Mouse (Mus musculus) limb, embryonic 10.5 days (tissue): ENCODE measurements around the gene Ptprd. TPM values are rescaled to one million over a fixed set of nuclear protein-coding genes. Genes with fewer than 3 reads are reported as not detected.

Experiments
- DNase-seq: peaks from one replicate; pipeline ENCODE4 v3.0.0-alpha.2; 2017; ENCODE audit warnings: low spot score
- H3K27ac ChIP-seq: fragments of 300-500 bp; sonication (generic); 2 replicates; pipeline ENCODE4 v1.5.1; 2016; ENCODE audit warnings: mild to moderate bottlenecking
- H3K27me3 ChIP-seq: fragments of 300-500 bp; sonication (generic); 2 replicates; pipeline ENCODE4 v1.6.1; 2016; ENCODE audit warnings: low read depth, mild to moderate bottlenecking; ENCODE audit not compliant: poor library complexity, severe bottlenecking
- H3K36me3 ChIP-seq: fragments of 300-500 bp; sonication (generic); 2 replicates; pipeline ENCODE4 v1.6.1; 2016; ENCODE audit warnings: mild to moderate bottlenecking, moderate library complexity
- H3K4me1 ChIP-seq: fragments of 300-500 bp; sonication (generic); 2 replicates; pipeline ENCODE4 v1.6.1; 2016
- H3K4me3 ChIP-seq: fragments of 300-500 bp; sonication (generic); 2 replicates; pipeline ENCODE4 v1.5.1; 2016; ENCODE audit warnings: mild to moderate bottlenecking, moderate library complexity
- H3K9me3 ChIP-seq: fragments of 300-500 bp; sonication (generic); replicated peaks from 2 replicates; pipeline ENCODE4 v1.6.1; 2016; ENCODE audit warnings: mild to moderate bottlenecking
- WGBS: fragments of 180-500 bp; shearing (Covaris S2); methylation state at CpG from one replicate; pipeline ENCODE4 v1.1.7; 2016; 5-methylcytosine and 5-hydroxymethylcytosine counted together
- polyA plus RNA-seq: library from polyadenylated mRNA; unstranded; fragments of >200 nt; fragmentation: Nextera tagmentation; extraction: Ambion mirVana; gene quantifications from 2 replicates; pipeline ENCODE4 v1.2.1, GENCODE M21; 2016

The Ptprd gene
- polyA plus RNA-seq, 1 experiment from 2014 or later, result 15.6 TPM

DNA sequence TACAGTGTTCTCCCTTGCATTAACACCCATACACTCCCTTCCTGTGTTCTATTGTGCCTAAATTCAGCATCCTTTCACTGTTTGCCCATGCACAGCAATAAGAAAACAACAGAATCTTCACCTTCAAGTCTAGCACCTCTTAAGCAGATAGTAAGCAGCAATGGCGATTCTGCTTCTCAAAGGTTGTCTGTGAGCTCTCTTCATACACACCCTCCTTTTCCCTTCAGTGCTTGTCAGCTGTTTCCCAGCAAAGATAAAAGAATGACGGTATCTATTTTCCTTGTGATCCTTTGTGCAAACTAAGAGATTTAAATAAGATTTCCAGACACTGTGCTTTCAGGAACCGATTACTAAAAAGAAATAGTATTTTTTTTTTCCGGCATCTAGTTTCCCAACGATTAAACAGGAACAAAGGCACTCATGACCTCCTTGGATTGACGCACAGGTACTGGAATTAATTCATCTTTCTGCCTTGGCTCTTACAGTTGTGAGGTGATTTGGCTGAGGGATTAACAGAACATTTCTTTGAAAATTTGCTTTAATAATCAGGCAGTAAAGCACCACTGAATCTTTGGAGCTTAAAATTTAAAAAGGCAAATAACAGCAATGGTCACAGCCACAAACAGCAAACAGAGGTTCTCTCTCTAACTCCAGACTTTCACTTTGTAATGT, 1161.1 kb downstream of the Ptprd start:
- Histone ChIP-seq H3K4me3 (no peak overlapping the region), H3K27me3 (no peaks in the 10 kb centered on the region), H3K9me3 (no peaks in the 10 kb centered on the region), H3K27ac (no peak overlapping the region), H3K36me3 (no peaks in the 10 kb centered on the region), H3K4me1 (no peaks in the 10 kb centered on the region)
- WGBS, result 86% methylated on average over 6 of the region's 6 CpGs
- DNase-seq, result no peak

DNA sequence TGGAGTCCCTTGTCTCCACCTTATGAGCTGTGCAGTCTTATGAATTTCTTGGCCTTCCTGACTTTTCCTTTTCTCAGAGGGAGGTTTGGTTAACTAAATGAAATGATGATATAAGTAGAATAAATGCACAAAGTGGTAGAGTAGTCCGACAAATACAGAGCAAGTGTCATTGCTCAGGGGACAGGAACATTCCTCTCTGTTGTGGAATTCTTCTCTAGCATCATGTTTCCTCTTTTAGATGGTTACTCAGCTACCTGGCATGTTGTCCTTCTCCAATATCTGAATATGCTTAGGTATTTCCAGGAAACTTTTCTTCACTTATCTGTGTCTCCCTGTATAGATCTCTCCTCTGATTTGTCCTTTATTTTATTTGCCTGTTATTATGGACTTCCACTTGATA, 1207.3 kb downstream of the Ptprd start:
- no peak for DNase-seq
- Histone ChIP-seq H3K4me1 (no peaks in the 10 kb centered on the region), H3K9me3 (no peaks in the 10 kb centered on the region), H3K27ac (no peak overlapping the region), H3K27me3 (no peaks in the 10 kb centered on the region), H3K4me3 (no peak overlapping the region), H3K36me3 (no peaks in the 10 kb centered on the region)
- 92% methylated on average over 1 of the region's 1 CpGs for WGBS

DNA sequence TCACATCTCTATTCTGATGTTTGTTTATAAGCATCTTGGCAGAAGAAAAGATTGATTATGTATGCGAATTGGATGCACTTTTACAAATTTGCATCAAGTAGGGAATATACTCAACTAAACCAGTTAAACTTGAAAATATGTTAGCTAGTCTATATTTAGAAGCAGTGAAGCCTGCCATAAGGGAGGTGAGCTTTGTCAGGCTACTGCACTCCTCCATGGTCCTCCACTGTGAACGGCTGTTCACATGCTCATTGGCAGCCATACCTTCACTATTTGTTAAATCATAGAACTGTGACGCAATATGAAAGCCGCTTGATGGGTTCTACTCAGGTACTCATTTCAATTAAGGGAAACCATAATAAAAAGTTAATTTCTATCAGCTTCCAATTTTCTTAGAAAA, 1215.6 kb downstream of the Ptprd start:
- Histone ChIP-seq H3K4me1 (no peaks in the 10 kb centered on the region), H3K27ac (no peak overlapping the region), H3K4me3 (no peak overlapping the region), H3K36me3 (no peaks in the 10 kb centered on the region), H3K27me3 (no peaks in the 10 kb centered on the region), H3K9me3 (no peaks in the 10 kb centered on the region)
- no peak for DNase-seq
- 88% methylated on average over 4 of the region's 4 CpGs for WGBS

DNA sequence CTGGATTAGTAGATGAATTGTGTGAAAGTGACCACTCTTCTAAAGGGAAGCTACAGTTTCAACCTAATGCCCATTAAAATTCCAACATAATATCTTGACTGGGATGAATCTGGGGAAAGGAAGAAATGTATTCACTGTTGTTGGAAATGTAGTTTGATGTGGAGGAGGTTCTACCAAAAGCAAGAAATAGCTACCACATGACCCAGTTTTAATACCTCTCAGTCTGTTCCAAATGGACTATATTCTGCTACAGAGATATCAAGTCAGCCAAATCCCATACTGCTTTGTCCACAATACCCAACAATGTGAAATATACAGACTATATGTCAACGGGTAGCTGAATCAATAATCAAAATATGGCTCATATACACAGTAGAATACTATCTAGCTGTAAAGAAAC, 1221.8 kb downstream of the Ptprd start:
- WGBS, result 89% methylated on average over 1 of the region's 1 CpGs
- no peak for DNase-seq
- H3K36me3 ChIP-seq, result no peaks in the 10 kb centered on the region
- H3K27me3 ChIP-seq, result no peaks in the 10 kb centered on the region
- no peaks in the 10 kb centered on the region for H3K9me3 ChIP-seq
- no peaks in the 10 kb centered on the region for H3K4me1 ChIP-seq
- no peak overlapping the region for H3K4me3 ChIP-seq
- H3K27ac ChIP-seq, result no peak overlapping the region

DNA sequence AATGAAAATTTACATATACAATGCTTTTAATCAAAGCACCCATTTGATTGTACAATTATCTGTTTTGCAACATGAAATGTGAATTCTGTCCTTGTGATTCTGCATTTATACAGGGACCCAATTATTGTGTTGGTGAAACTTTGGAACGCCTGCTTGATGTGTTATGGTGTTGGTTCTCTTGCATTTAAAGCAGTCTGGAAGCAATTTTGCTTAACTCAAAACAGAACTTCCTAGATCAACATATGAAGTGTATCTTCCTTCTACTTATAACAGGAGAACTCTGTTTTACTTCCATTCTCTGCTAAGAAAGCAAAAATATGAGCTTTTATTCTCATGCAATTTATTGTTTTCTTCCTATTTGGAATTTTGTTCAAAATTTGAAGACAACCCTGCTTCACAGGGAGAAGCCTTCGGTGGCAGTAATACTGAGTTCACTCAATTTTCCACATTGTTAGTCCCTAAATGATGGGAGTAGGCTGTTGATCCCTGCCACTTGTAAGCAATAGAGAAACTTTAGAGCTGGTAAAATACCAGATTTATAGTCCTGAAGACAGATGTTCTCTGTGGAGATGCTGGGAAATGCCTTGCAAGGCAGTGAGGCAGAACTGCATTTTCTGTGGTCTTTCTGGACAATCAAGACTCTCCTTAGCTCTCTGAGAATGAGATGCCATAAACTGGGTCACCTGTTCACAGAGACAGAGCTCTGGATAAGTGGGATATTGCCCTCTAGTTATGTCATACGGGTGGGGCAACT, 1234.5 kb downstream of the Ptprd start:
- Histone ChIP-seq H3K27ac (no peak overlapping the region), H3K27me3 (no peaks in the 10 kb centered on the region), H3K36me3 (no peaks in the 10 kb centered on the region), H3K4me1 (peaks cover 9% of the 10 kb centered on the region; the same call in 1 of the 2 replicates), H3K4me3 (no peak overlapping the region), H3K9me3 (no peaks in the 10 kb centered on the region)
- no peak for DNase-seq
- WGBS, result 54% methylated on average over 3 of the region's 3 CpGs

DNA sequence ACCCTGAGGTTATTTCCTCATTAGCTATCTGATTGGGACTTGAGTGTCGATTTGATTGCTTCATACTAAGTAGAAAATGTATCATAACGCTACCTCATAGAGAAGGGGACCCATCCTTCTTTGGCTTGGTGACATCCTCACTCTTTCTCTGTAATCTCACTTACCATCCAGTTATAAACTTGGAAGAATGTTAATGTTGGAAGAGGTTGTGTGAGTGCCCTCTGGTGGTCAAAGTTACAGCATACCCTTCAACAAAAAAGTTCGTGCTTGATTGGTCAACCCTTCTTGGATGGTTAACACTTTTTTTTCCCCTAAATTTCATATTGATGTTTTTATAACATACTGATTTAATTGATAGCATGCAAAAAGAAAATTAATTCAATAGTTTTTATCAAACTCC, 1263.5 kb downstream of the Ptprd start:
- WGBS, result 58% methylated on average over 3 of the region's 3 CpGs
- Histone ChIP-seq H3K27ac (no peak overlapping the region), H3K27me3 (no peaks in the 10 kb centered on the region), H3K4me1 (no peaks in the 10 kb centered on the region), H3K36me3 (no peaks in the 10 kb centered on the region), H3K4me3 (no peak overlapping the region), H3K9me3 (no peaks in the 10 kb centered on the region)
- DNase-seq, result no peak

DNA sequence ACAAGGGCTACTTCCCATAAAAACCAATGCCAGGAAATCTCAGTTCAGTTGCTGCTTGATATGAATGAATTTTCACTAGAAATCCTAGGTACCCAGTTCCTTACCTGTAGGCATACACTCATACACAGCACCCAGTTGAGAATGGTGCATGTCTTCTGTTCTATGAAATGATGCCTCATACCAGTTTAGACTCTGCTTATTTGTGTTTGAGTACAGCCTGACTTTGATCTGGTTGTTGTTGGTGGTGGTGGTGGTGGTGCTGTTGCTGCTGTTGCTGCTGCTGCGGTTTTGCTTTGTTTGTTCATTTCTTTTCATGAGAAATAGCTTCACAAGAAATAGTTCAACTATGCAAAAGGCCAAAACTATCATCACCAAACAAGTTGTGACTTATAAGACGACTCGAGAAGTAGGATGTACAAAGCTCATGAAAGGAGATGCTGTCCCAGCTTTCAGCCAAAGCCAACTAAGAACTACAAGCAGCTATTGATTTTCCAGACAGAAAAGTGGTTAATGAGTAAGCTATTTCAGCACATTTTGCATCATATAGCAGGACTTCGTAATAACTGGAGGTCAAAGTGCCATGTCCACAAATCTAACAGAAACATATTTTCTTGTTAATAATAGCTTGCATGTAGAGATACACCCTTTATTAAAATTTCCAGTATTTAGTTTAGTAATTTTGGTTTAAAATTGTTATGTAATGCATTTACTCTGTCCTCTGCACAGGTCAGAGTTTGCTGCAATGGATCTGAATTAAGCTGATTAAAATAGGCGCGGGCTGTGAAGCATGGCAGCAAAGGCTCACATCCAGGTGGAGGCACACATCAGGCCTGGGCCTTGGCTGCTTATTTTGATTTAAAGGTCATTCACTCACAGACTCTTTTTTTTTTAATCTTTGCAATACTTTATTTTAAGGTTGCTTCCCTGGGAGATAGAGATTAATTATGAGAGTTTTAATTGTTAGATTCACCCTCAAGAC, 1270.1 kb downstream of the Ptprd start:
- no peaks in the 10 kb centered on the region for H3K4me1 ChIP-seq
- H3K4me3 ChIP-seq, result no peak overlapping the region
- no peaks in the 10 kb centered on the region for H3K27me3 ChIP-seq
- H3K36me3 ChIP-seq, result no peaks in the 10 kb centered on the region
- no peak for DNase-seq
- 92% methylated on average over 6 of the region's 6 CpGs for WGBS
- H3K27ac ChIP-seq, result no peak overlapping the region
- no peaks in the 10 kb centered on the region for H3K9me3 ChIP-seq

DNA sequence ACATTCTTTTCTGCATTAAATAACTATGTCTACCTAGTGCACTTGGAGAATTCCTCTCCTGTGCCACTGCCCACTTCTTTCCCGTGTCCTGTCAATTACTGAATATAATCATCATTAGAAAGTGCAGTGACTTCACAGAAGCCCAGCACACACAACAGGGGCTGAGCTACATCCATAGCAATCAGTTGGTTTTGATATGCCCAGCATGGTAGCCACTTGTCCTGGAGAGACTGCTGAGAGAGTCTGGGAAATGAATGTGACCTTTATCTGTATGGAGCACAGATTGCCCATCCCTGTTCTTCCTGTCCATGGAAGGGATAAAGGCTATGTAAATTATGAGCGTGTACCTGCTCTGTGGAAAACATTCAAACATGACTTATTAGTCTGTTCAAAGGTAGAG, 1280.2 kb downstream of the Ptprd start:
- no peaks in the 10 kb centered on the region for H3K4me1 ChIP-seq
- DNase-seq, result no peak
- H3K36me3 ChIP-seq, result no peaks in the 10 kb centered on the region
- 83% methylated on average over 2 of the region's 2 CpGs for WGBS
- H3K27ac ChIP-seq, result no peak overlapping the region
- no peaks in the 10 kb centered on the region for H3K27me3 ChIP-seq
- H3K4me3 ChIP-seq, result no peak overlapping the region
- H3K9me3 ChIP-seq, result no peaks in the 10 kb centered on the region

DNA sequence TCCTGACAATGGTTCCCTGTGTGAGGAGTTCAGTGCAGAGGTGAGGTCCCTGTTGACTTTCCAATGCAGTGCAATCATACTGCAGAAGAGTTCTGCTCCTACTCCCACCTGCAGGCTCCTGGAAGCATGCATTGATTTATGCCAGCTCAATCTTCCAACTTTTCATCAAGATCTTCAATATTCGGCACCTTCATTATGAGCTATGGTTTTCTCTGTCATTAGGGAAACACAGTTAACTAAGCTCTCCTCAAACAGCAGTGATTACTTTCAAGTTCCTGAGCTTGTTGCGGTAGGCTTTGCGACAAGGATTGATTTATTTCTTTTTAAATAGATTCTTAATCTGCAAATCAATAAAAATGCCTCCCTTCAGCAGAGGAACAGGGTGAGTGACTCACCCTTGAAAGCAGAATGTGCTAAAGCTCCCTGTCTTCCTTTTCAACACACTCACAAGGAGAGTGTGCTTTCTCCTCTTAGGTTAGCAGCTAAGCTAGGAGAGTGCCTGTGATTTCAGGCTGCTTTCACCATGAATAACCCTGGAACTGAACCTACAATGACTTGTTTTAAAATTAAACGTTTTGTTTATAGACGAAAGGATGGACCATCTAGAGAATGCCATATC, 1298.1 kb downstream of the Ptprd start:
- WGBS, result 59% methylated on average over 5 of the region's 5 CpGs
- no peak for DNase-seq
- Histone ChIP-seq H3K4me1 (no peaks in the 10 kb centered on the region), H3K4me3 (no peak overlapping the region), H3K27me3 (no peaks in the 10 kb centered on the region), H3K9me3 (no peaks in the 10 kb centered on the region), H3K27ac (no peak overlapping the region), H3K36me3 (no peaks in the 10 kb centered on the region)

DNA sequence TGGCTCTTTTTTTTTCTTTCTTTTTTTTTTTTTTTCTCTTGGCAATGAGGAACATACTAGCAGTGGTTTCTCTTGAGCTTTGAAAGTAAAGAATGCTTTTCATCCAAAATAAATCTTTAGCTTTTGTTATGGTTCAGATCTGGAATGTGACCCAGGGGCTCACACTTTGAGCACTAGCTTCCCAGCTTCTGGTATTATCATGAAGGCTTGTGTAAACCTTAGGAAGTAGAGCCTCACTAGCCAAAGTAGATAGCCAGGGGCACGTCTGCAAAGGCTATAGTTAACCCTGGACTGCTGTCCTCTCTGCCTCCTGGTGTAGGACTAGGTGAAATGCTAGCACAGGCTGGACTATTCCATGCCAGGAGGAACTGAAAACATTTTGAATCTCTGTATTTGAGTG, 1310.1 kb downstream of the Ptprd start:
- WGBS, result 40% methylated on average over 1 of the region's 1 CpGs
- Histone ChIP-seq H3K4me3 (no peak overlapping the region), H3K27me3 (no peaks in the 10 kb centered on the region), H3K4me1 (no peaks in the 10 kb centered on the region), H3K36me3 (no peaks in the 10 kb centered on the region), H3K27ac (no peak overlapping the region), H3K9me3 (no peaks in the 10 kb centered on the region)
- no peak for DNase-seq

DNA sequence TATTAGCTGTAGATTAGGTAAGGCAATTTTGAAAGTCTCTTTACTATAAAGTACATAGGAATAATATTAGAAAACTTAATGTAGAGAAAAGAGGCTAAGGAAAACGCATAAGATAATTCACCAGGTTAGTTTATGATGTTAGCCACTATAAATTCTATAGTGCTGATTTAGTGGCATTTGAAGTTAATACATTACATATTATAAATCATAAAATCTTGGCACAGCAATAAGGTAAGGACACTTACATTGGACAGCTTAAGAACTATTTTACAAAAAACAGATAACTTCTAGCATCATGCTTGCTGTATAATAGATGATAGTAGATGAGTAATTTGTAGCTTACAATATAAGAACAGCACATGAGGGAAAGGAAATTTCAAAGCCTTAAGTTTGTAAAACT, 1322.1 kb downstream of the Ptprd start:
- 88% methylated on average over 1 of the region's 1 CpGs for WGBS

DNA sequence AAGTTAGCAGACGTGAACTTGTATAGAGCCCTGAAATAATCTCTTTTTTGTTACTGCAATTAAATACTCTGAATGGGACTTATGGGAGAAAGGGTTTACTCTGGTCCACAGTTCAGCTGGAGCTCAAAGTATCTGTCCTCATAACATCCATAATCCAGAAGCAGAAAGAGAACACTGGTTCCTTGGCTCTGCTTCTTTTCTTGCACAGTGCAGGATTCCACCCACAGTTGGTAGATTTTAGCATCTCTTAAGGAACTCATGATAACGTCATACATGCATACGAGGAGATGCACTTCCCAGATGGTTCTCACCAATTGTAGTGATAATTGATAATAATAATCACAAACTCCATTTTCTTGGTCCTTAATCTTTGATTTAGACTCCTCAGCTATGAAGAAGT, 1330.2 kb downstream of the Ptprd start:
- H3K27ac ChIP-seq, result no peak overlapping the region
- H3K4me3 ChIP-seq, result no peak overlapping the region
- no peaks in the 10 kb centered on the region for H3K36me3 ChIP-seq
- no peaks in the 10 kb centered on the region for H3K27me3 ChIP-seq
- no peaks in the 10 kb centered on the region for H3K4me1 ChIP-seq
- no peaks in the 10 kb centered on the region for H3K9me3 ChIP-seq
- no peak for DNase-seq
- 88% methylated on average over 3 of the region's 3 CpGs for WGBS

More for the DNA sequence above, 1322.1 kb downstream of the Ptprd start:
- Histone ChIP-seq H3K36me3 (no peaks in the 10 kb centered on the region), H3K4me3 (no peak overlapping the region), H3K9me3 (no peaks in the 10 kb centered on the region), H3K27me3 (no peaks in the 10 kb centered on the region), H3K27ac (no peak overlapping the region), H3K4me1 (no peaks in the 10 kb centered on the region)
- no peak for DNase-seq
